Mouse (Mus musculus): Measurements from ENCODE around the gene Skida1.

Gene Skida1

GRCm38 (mm10) chr2:18016639-18017038 lies 32.2 kb downstream of the Skida1 start:
- DNase-seq (ENCODE audit: low spot score in 2 of 2): no peak

DNA sequence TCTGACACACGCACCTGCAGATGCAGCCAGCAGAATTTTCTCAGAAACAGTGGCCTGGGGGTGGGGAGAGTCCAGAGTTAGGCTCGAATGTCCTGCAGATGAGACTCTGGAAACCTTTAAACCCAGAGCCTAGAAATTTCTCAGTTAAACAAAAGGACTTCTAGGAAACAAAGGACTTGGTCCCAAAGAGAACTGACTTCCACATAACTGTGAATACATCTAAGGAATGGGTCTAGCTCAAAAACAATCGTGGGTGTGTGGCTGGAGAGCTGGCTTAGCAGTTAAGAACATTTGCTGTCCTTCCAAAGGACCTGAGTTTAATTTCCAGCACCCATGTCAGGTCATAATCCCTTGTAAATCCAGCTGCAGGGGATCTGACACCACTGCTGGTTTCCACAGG lies 33.3 kb downstream of the Skida1 start:
- no peak for DNase-seq (ENCODE audit: low spot score in 2 of 2)

GRCm38 (mm10) chr2:18012866-18013265 lies 36.0 kb downstream of the Skida1 start:
- DNase-seq (ENCODE audit: low spot score in 2 of 2): no peak

DNA sequence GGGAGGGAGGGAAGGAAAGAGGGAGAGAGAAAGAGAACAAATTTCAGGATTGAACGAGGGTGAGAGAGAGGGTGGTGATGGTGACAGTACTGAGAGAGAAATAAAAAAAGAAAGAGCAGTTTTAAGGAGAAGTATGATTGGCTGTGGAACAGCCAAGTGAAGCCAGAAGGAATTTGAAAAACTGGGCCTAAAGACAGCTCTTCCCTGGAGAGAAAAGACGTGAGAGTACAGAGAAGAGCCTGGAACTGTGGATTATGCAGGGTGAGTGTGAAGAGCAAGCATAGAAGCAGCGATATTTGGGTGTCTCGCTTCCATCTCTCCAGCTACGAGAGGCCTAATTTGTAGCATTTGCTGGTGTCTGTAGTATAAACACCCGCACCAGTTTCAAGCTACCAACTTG lies 37.6 kb downstream of the Skida1 start:
- no peak for DNase-seq (ENCODE audit: low spot score in 2 of 2)

- no peak for DNase-seq (ENCODE audit: low spot score in 2 of 2)
Observed at GRCm38 (mm10) chr2:18005137-18005536, 43.7 kb downstream of the Skida1 start.

- DNase-seq (ENCODE audit: low spot score in 2 of 2): no peak
Observed at GRCm38 (mm10) chr2:18004286-18004685, 44.6 kb downstream of the Skida1 start.

DNA sequence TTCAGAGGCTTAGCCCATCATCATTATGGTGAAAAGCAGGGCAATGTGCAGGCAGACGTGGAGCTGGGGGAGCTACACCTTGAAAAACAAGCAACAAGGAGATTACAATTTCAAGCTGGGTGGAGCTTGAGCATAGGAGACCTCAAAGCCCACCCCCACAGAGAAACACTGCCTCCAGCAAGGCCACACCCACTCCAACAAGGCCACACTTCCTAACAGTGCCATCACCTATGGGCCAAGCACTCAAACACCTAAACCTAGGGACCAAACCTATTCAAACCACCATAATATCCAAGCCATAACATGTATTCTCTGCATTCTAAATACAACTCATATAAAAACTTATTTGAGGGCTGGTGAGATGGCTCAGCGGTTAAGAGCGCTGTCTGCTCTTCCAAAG lies 46.5 kb downstream of the Skida1 start:
- no peak for DNase-seq (ENCODE audit: low spot score in 2 of 2)

DNA sequence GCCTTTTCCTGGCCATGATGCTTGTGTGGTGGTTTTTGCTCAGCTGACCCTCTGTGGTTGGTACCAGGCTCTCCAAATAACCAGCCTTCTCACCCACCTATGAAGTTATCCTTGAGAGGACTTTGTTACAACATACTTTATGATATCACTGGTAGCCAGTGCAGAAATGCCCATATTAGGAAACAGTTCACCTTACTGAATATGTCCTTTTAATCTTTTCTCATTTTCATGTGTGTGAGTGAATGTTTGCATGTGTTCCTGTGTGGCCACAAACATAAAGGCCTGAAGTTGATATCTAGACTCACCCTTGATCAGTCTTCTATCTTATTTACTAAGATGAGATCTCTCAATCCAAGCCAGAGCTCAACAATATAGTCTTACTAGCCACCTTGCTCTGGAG lies 52.0 kb downstream of the Skida1 start, which contains the start of gene H2al2a:
TSS of gene H2al2a (minus strand) at position 101 of the 400 bp plus-strand sequence.
- DNase-seq (ENCODE audit: low spot score in 2 of 2): no peak

Data from thymus, postnatal 10 days (tissue).